ENCODE assay signal across 34 mouse cellular contexts in genomic region chr5:38102945-38103344, GRCm38 (mm10).
"Had no signal": no experiment of that assay in that cellular context is flagged by ENCODE, and none has a peak within 500 bp of the region (broad histone marks: within the 10 kb centered on the region; RNA-seq: fewer than 3 reads in every experiment).

No protein-coding gene starts in this region.

- DNase-seq: heart, postnatal 10 days; heart, postnatal 14 days; heart, postnatal 36 days; heart, postnatal 4 days; kidney, adult 11 months; kidney, adult 18-20 months; kidney, adult 2 months; kidney, adult 8-10 months; kidney, adult 9 months; kidney, postnatal 10 days; kidney, postnatal 14 days; kidney, postnatal 25 days; kidney, postnatal 36 days; kidney, postnatal 4 days; layer of hippocampus, adult 9-11 months; layer of hippocampus, postnatal 36 days had no signal

- H3K4me1 ChIP-seq: heart, embryonic 13.5 days; heart, embryonic 15.5 days; hindbrain, embryonic 10.5 days; hindbrain, embryonic 12.5 days; intestine, embryonic 15.5 days; kidney, embryonic 15.5 days had no signal

- H3K27me3 ChIP-seq: heart, embryonic 12.5 days; heart, embryonic 13.5 days; heart, embryonic 15.5 days; hindbrain, embryonic 12.5 days; hindbrain, embryonic 13.5 days; hindbrain, embryonic 15.5 days; intestine, embryonic 15.5 days; kidney, embryonic 15.5 days had no signal

- H3K27ac ChIP-seq: heart, embryonic 13.5 days; heart, embryonic 15.5 days; hindbrain, embryonic 10.5 days; hindbrain, embryonic 12.5 days; hindbrain, embryonic 13.5 days; hindbrain, embryonic 14.5 days; hindbrain, embryonic 15.5 days; hindbrain, postnatal 0 days; intestine, embryonic 15.5 days; kidney, embryonic 15.5 days; kidney, postnatal 0 days; layer of hippocampus, adult 2 months; left cerebral cortex, adult 2 months had no signal

- H3K4me2 ChIP-seq: heart, embryonic 11.5 days; heart, embryonic 12.5 days; heart, embryonic 13.5 days; heart, embryonic 15.5 days; hindbrain, embryonic 12.5 days; hindbrain, embryonic 13.5 days; hindbrain, embryonic 14.5 days; hindbrain, embryonic 15.5 days; intestine, embryonic 15.5 days; kidney, embryonic 15.5 days had no signal

- H3K4me3 ChIP-seq: heart, embryonic 12.5 days; heart, embryonic 13.5 days; heart, embryonic 15.5 days; hindbrain, embryonic 10.5 days; hindbrain, embryonic 12.5 days; hindbrain, embryonic 13.5 days; hindbrain, embryonic 15.5 days; intestine, embryonic 15.5 days; kidney, embryonic 15.5 days; layer of hippocampus, adult 2 months; left cerebral cortex, adult 2 months had no signal

- H3K9ac ChIP-seq: heart, embryonic 12.5 days; heart, embryonic 13.5 days; heart, embryonic 15.5 days; hindbrain, embryonic 12.5 days; hindbrain, embryonic 13.5 days; hindbrain, embryonic 14.5 days; hindbrain, embryonic 15.5 days; intestine, embryonic 15.5 days; kidney, embryonic 15.5 days had no signal

- H3K9me3 ChIP-seq: heart, embryonic 12.5 days; heart, embryonic 13.5 days; heart, embryonic 15.5 days; hindbrain, embryonic 10.5 days; hindbrain, embryonic 12.5 days; hindbrain, embryonic 13.5 days; hindbrain, embryonic 15.5 days; intestine, embryonic 15.5 days; kidney, embryonic 15.5 days had no signal

- ATAC-seq: hindbrain, embryonic 16.5 days; hindbrain, postnatal 0 days; inflammation-experienced regulatory T-cells, adult 6 months; intestine, embryonic 15.5 days; intestine, postnatal 0 days had no signal
